Mouse (Mus musculus) cerebellum, adult 2 months (tissue): ENCODE measurements around the gene Gpbar1.

ENCODE experiments used
- CTCF ChIP-seq: fragments of 200-500 bp; IDR thresholded peaks from 2 replicates; pipeline ENCODE4 v1.5.1; 2011; ENCODE audit warnings: low read depth, mild to moderate bottlenecking, control low read depth, low read length, moderate library complexity, borderline replicate concordance; ENCODE audit not compliant: insufficient read depth
- POLR2A ChIP-seq: fragments of 200-500 bp; IDR thresholded peaks from 2 replicates; pipeline ENCODE4 v1.6.1; 2011; ENCODE audit warnings: low read length, control low read depth, borderline replicate concordance; ENCODE audit not compliant: insufficient read depth

- TF ChIP-seq CTCF (no peak), POLR2A (no peak)
These were observed 340 bp upstream of the Gpbar1 start for GRCm38 (mm10) chr1:74277883-74278537.
